Mouse (Mus musculus) frontal cortex, adult (tissue): ENCODE measurements around the gene Cdh8.
"Not testable (repeated sequence)": the region's sequence is repeated elsewhere in the genome, so short reads cannot be mapped to it uniquely, and the experiment has no call there.

Experiments
- ATAC-seq: cut with Nextera tagmentation; 2 replicates; pipeline ENCODE4 v1.9.2; 2017; ENCODE audit warnings: mild to moderate bottlenecking, moderate library complexity, mixed read lengths; ENCODE audit not compliant: low TSS enrichment

The Cdh8 gene

DNA sequence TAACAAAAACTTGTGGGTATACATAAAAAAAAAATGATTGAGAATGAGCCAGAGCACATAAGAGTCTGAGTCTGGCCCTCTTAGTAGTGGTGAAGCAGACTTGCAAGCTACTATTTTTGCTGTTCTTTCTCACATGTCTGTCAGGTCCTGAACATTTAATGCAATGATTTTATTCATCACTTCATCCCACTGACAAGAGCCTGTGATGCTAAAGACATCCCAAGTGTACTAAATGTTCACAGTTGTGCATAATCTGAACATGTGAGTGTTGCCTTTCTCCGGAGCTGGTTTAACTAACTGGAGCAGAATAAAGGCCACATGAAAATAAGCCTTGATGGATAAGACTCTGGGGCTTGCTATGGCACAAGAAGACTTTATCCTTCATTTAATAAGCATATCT lies 131.2 kb downstream of the Cdh8 start:
- ATAC-seq, result peak; percentile 95

DNA sequence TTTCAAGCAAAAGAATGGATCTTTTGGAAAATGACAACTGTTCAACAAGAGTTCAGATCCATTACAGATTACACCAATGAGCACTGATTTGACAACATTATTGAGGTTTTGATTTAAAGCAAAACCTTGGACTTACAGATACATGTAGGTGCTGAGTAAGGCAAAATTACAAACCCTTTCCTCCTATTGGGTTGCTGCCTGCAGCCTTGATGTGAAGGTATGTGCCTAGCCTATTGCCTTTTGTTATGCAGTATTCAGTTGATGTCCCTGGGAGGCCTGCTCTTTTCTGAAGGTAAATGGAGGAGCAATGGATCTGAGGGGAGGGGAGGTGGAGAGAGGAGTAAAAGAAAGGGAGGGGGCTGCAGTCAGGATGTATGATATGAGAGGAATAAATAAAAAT lies 135.9 kb downstream of the Cdh8 start:
- no peak for ATAC-seq

DNA sequence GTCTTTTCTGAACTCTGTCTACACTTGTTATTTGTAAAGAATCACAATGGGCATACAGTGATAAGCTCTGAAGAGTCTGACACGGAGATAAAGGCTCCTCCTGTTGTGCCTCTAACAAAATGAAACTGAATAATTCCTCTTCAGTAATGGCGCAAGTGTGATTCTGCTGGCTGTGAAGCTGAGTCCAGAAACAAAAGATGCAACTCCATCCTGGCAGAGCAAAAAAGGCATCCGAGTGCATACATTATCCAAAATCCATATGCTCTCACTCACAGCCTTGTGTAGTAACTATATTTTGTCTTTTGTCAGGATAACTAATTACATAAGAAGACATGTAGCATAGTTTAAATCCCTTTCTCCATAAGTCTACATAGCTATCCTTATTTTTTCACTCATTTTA lies 149.1 kb downstream of the Cdh8 start:
- ATAC-seq, result peak; percentile 98

DNA sequence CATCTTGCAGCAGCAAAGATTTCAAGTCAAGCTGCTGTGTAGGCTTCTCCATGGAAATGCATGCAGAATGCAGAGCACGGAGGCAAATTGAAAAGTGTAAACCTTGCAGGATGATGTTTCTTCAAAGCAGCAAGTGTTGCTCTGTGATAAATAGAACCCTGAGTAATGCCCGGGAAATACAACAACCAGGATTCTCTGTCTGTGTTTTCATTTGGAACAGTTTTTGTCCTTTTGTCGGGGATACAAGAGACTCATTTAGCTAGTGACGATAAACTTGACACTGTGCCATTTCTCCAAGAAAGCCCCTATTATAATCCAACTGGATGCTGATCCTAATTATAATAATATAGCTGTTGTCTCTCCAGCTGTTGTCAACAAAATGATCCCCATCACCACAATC lies 181.9 kb downstream of the Cdh8 start:
- ATAC-seq, result peak; percentile 86

DNA sequence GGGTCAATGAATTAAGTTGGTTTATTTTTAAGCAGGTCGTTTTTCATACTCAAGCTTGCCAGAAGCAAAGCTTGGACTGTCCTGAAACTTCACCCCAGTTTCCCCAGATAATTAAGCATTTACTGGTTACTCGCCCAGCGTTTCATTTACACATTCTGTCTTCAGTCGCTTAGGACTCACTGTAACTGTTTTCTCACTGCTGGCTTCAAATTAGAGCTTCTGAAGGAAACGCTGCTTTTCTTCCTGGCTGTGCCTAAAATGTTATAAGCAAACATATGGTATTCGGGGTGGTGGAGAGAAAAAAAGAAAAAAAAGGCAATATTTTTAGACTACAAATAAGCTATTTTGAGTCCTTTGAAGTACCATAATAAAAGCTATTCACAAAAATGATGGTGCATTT lies 192.6 kb downstream of the Cdh8 start:
- ATAC-seq, result peak; percentile 98

DNA sequence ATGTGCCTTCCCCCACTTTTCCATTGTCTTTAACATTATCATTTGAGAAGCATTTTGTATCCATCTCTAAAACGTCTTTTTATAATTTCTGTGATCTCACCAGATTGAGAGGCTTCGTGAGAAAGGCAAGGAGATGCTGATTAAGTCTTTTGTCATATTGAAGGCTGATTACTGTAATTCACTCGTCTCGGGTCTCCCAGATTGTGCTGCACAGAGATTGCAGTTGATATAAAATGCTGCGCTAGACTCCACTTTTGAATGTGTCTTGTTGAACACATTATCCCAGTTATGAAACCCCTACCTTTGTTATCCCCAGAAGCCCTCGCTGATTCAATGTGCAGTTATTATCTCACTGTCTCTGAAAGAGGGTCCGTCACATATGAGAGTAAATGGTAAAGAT lies 211.1 kb downstream of the Cdh8 start:
- ATAC-seq, result no peak

DNA sequence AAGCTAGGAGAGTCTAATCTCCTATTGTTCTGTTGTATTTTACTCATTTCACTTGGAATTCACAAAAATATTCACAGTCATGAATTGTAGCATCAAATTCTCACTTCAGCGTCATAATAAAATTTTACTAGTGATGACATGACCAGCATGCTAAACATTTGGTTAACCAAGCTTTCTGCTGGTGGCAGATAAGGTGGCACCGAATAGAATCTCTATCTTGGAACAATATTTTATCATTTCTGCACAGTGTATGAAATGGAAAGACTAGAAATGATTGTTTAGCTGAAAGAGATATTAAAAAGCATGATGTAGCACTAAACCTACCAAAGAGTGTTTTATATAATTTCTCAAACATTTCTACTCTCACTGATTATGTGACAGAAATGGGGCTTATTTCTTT lies 225.6 kb downstream of the Cdh8 start:
- ATAC-seq, result no peak

DNA sequence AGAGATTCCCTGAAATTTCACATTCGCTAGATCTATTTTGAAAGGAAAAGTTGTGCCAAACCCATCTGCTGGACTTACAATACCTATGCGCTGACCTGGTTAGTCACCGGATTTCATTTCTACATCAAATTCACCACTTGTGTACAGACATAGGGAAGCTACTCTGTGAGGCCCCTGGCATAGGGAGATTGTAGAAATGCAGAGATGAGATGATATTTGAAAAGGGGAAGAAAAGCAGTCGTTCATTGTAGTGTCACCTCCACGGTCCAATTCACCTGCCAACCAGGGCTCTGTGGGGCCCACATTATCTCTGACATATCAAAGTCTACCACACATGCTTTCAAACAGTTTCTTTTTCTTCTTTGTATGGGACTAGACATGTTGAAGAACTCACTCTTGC lies 229.4 kb downstream of the Cdh8 start:
- no peak; the same call in 1 of the 2 replicates for ATAC-seq

DNA sequence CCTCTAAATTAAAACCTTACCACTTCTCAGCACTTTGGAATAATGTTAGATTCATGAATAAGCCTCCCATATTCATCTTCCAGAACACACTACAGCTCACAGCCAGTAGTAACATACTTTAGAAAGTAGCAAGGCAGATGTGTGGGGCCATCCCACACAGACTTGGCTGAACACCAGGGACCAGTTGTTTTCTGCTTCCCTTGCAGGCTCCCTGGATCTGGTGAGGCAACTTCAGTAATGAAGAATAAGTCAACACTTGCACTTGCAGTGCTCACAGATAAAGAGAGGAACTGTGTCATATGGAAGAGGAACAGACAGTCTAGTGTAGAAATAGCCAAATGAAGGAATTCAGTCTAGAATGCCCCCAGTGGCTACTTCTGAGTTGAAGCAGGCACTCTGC lies 232.1 kb downstream of the Cdh8 start:
- peak; percentile 83 for ATAC-seq

DNA sequence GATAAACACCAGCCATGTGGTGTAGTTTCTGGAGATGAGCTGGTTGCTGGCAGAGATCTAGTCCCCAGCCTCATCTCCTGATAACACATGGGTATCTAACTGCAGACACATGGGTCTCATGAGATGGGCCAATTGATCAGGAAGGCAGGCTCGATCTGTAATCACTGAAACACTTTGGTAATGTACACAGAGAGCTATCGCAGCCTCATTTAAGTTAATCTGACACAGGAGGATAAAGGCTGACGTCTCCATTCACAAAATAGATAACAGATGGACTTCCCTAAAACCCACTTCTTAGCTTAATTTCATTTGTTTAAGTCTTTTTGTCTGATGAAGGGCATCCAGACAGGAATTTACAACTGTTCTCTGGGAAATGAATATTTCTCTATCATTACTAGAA lies 249.3 kb downstream of the Cdh8 start:
- no peak for ATAC-seq

DNA sequence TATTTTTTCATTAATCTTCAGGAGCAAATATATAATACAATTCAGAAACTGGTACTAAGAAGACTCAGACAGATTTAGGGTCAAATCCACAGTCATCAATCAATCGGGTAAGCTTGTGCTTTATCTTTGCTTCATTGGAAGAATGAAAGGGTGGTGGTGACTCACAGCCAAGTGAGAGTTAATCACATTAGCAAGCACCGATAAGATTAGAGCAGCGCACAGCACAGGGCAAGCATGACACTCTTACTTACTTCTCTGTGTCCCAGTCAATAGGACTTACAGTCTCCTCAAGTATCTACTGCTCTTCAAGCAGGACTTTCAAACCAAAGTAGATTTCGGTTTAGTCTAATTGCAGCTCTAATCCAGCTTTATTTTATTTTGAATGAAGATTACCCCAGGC lies 254.6 kb downstream of the Cdh8 start:
- ATAC-seq, result no peak

DNA sequence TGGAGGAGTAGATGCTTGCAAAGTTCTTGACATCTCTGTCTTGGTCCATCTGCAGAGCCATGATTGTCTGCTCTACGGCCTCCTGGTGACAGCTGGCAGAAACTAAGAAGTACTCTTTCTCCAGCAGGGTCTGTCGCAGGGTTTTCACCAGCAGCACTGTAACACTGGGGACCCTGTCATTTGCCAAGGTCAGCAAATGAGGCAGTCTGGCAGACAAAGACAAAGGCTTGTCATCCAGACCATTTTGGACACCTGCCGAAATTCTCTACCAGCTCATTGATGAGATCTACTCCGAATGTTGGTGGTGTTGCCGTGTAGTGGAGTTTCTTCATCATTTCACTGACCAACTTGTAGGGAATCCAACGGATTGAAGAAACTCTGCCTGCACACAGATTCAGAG lies 270.8 kb downstream of the Cdh8 start:
- ATAC-seq, result no peak

DNA sequence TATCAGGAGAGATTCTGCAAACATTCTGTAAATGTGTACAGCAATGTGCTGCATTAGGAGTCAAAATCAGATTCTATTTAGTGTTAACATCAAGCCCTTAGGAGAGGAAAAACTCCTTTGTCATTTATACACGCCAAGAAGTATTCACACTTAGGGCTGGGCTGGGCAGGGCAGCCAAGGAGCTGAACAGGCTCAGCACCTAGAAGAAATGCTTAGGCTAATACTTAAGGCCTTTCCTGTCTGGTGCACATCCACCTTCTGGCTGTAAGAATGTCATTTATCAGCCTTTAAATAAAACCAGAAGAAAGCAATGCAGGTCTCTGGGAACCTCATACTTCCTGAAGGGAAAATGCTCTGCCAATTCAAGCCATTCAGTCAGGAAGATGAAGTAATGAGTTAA lies 271.5 kb downstream of the Cdh8 start:
- not testable (repeated sequence) for ATAC-seq

DNA sequence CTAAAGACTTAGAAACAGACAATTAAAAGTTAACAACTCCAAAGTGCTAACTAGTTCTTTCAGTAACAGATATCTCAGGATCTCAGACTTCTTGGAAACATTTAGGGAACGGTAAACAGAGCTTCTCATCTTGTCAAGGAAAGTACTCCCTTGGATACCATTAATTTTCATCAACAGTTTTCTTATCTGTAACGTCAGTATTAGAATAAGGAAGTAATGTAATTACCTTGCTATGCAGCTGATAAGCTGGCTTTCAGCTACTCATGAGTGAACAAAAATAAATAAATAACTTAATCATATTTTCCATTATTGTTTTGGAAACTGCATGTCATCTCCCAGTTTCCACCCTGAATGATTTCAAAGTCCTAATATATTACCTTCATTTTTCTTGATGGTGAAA lies 317.8 kb downstream of the Cdh8 start:
- ATAC-seq, result no peak

DNA sequence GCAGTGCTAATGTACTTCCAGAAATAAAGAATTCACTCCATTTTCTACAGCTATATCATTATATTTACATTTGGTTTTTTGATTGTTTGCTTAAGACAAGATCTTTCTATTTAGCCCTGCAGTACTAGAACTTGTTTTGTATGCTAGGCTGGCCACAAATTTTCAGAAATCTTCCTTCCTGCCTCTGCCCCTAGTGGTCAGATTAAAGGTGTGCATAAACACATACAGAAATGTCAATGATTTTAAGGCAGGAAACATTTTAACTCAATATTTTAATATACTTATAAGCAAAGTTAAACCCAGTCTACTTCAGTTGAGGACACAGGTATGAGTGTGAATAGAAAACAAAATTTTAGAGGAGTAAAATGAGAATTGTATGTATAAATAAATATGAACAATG lies 364.9 kb downstream of the Cdh8 start:
- no peak for ATAC-seq

DNA sequence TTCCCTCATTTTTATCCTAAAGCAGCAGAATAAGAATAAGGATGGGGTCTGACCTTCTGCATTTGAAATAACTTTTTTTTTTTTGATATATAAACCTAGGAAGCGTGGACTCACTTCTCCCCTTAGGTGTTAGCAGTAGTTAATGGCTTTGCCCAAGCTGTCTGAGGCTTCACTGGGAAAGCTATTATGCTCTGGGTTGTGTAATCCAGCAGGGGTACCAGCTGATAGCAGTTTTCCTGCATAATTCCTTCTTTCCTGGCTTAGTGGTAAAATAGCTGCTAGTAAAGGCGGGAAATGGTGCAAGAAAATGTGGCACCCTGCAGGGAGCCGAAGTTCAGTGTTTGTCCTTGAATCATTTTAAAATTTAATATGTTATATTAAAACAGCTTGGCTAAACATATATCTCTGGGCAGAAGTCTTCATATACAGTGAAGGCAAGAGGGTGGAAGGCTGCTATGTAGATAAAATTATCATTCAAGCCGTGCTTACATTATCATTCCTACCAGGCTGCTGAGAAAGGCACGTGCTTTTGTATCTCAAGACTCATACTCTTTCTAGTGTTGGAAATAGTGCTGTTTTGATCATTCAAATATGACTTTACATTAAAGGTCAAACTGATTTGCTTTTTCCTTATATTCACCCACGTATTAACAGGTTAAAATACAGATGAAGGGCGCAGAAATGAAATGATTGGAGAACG lies 367.5 kb downstream of the Cdh8 start:
- ATAC-seq, result no peak

DNA sequence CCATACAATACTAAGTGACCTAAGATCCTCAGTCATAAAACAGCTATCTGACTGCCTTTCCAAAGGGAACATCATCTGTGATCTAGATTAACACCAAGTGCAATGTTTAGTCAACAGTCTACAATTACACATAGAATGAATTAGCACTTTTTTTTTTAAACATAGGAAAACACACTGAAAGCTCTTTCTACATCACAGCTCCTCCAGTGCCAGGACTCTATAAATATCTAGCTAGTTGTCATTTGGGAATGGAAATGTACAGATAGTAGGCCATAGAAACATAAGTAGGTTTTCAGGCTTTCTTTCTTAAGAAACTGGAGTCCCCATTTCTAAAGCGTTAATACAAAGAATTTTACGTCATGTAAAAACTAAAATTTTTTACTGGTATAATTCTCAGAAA lies 375.8 kb downstream of the Cdh8 start:
- peak; percentile 95 for ATAC-seq

DNA sequence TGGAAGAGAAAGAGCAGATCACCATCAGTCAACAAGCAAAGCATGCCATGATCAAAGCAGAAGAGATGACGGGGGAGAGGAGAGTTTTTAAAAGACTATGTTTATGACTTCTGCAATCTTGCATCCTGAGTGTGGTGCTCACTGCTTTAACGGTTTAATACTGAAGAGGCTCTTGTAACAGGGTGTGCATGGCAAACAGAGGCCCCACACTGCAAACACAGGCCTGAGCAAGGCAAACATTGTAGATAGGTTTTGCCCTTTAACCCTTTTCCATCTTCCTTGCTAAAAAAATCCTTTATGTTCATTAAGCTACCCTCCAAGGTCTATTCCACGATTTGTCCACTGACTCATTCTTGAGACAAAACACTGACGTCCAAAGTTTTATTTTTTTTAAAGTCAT lies 385.2 kb downstream of the Cdh8 start:
- no peak for ATAC-seq
